Mouse (Mus musculus) cerebellum, postnatal 25 days (tissue): ENCODE results near the gene Olfr1441.

Source experiments
- DNase-seq, 2 experiments: peaks; one replicate each; pipeline ENCODE4 v3.0.0; 2021; ENCODE audit warnings: mixed read lengths in 2 of 2

The Olfr1441 gene

GRCm38 (mm10) chr19:12463722-12464035, 46.4 kb downstream of the Olfr1441 start:
- no peak for DNase-seq

GRCm38 (mm10) chr19:12464127-12464526, 46.9 kb downstream of the Olfr1441 start:
- DNase-seq = no peak

- DNase-seq = no peak
Observed at GRCm38 (mm10) chr19:12464674-12465073, 47.4 kb downstream of the Olfr1441 start.

GRCm38 (mm10) chr19:12465530-12466144, 48.4 kb downstream of the Olfr1441 start:
- DNase-seq = no peak

- DNase-seq = peak; percentile 62 to 68
Observed at GRCm38 (mm10) chr19:12466204-12466603, 49.0 kb downstream of the Olfr1441 start.

GRCm38 (mm10) chr19:12467436-12467835, 50.2 kb downstream of the Olfr1441 start:
- DNase-seq = peak in 1 of 2 experiments; percentile 48

GRCm38 (mm10) chr19:12471866-12472265, 54.6 kb downstream of the Olfr1441 start:
- no peak for DNase-seq

- DNase-seq = no peak
Observed at GRCm38 (mm10) chr19:12472381-12472976, 55.2 kb downstream of the Olfr1441 start.
